Mouse (Mus musculus) hindbrain, postnatal 0 days (tissue): ENCODE data around the gene Catsper3. TPM values are rescaled to one million over a fixed set of nuclear protein-coding genes. Genes with fewer than 3 reads are reported as not detected.

Experiments
- ATAC-seq: fragments of 200-750 bp; cut with Nextera tagmentation; 2 replicates; pipeline ENCODE4 v1.8.0; 2017; ENCODE audit warnings: mild to moderate bottlenecking, moderate TSS enrichment, moderate library complexity
- DNase-seq: peaks from one replicate; pipeline ENCODE4 v3.0.0-alpha.2; 2015; ENCODE audit warnings: low spot score
- H3K27ac ChIP-seq: fragments of 300-500 bp; sonication (generic); 2 replicates; pipeline ENCODE4 v1.5.1; 2014; ENCODE audit warnings: mild to moderate bottlenecking
- H3K27me3 ChIP-seq: fragments of 300-500 bp; sonication (generic); 2 replicates; pipeline ENCODE4 v1.6.1; 2014; ENCODE audit warnings: low read length, mixed read lengths; ENCODE audit not compliant: insufficient read depth
- H3K36me3 ChIP-seq: fragments of 300-500 bp; sonication (generic); 2 replicates; pipeline ENCODE4 v1.6.1; 2014; ENCODE audit warnings: low read length, mixed read lengths; ENCODE audit not compliant: insufficient read depth
- H3K4me1 ChIP-seq: fragments of 300-500 bp; sonication (generic); 2 replicates; pipeline ENCODE4 v1.6.1; 2014; ENCODE audit warnings: antibody characterized with exemption, low read length, mixed read lengths; ENCODE audit not compliant: insufficient read depth
- H3K4me2 ChIP-seq: fragments of 300-500 bp; sonication (generic); 2 replicates; pipeline ENCODE4 v1.6.1; 2014; ENCODE audit warnings: low read depth, mild to moderate bottlenecking, low read length, moderate library complexity, mixed read lengths
- H3K4me3 ChIP-seq: fragments of 300-500 bp; sonication (generic); 2 replicates; pipeline ENCODE4 v1.5.1; 2014; ENCODE audit warnings: low read length
- H3K9ac ChIP-seq: fragments of 300-500 bp; sonication (generic); replicated peaks from 2 replicates; pipeline ENCODE4 v1.6.1; 2014; ENCODE audit warnings: mild to moderate bottlenecking, low read length, moderate library complexity, mixed read lengths
- H3K9me3 ChIP-seq: fragments of 300-500 bp; sonication (generic); 2 replicates; pipeline ENCODE4 v1.6.1; 2016; ENCODE audit warnings: low read length, mixed read lengths
- CTCF ChIP-seq: IDR thresholded peaks from 2 replicates; pipeline ENCODE4 v1.5.1; 2016; ENCODE audit warnings: antibody characterized with exemption, control low read depth, low read depth
- WGBS: fragments of 180-500 bp; shearing (Covaris S2); extraction: QIAGEN DNeasy Blood & Tissue Kit; methylation state at CpG from one replicate; pipeline ENCODE4 v1.1.7; 2014; 5-methylcytosine and 5-hydroxymethylcytosine counted together
- polyA plus RNA-seq: library from polyadenylated mRNA; unstranded; fragments of >200 nt; fragmentation: Nextera tagmentation; extraction: Ambion mirVana; gene quantifications from 2 replicates; pipeline ENCODE4 v1.2.1, GENCODE M21; 2015
- total RNA-seq: library from RNA; depleted of rRNA; stranded (reverse); fragments of >200 nt; gene quantifications from 2 replicates; pipeline ENCODE4 v1.2.3, GENCODE M21; 2014

Gene Catsper3
- total and polyA plus RNA-seq, 2 experiments from 2014 or later: 0.43 TPM; not detected in 1

DNA sequence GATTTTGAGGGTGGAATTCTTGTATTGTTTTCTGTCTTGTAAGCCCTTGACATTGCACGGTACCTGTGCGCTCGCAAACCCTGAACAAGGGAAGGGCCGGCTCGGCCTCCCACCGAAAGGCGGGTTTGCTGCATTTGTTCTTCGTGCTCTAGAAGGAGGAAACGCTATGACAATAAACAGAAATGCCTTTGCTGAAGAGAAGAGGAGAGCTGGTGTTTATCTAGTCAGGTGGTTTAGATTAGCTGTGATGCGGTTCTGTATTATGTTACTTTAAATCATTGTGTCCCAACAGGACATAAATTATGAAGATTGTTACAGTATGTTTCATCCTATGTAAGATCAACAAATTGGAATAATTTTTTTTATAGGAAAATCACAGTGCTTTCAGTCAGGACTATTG is 22.9 kb upstream of the Catsper3 start:
- H3K4me3 ChIP-seq: no peak overlapping the region
- no peak for TF ChIP-seq CTCF
- no peak overlapping the region for H3K27ac ChIP-seq
- DNase-seq (no peak), ATAC-seq (no peak)
- no peaks in the 10 kb centered on the region for H3K9me3 ChIP-seq
- no peaks in the 10 kb centered on the region for H3K36me3 ChIP-seq
- 83% methylated on average over 10 of the region's 10 CpGs for WGBS
- H3K9ac ChIP-seq: no peak overlapping the region
- no peak overlapping the region for H3K4me2 ChIP-seq
- no peaks in the 10 kb centered on the region for H3K27me3 ChIP-seq
- no peaks in the 10 kb centered on the region for H3K4me1 ChIP-seq

DNA sequence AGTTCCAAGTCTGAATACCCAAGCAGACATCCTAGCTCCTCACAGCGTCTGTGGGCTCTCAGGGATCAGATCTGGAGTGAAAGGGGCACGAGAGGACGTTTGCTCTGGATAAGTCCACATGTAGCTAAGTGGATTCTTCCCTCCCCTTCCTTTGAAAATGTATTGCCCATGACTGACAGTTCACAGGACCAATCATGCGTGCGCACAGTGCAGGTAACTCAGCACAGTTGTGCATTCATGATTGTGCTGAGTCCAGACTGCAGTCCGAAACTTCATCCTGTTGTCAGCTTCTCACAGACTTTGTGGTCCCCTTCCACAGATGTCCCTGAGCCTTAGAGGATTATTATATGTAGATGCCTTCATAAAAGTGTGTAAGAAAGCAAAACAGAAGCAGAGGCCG is 10.0 kb upstream of the Catsper3 start:
- Histone ChIP-seq H3K9me3 (no peaks in the 10 kb centered on the region), H3K4me1 (no peaks in the 10 kb centered on the region), H3K36me3 (no peaks in the 10 kb centered on the region), H3K4me2 (no peak overlapping the region), H3K4me3 (no peak overlapping the region), H3K27ac (no peak overlapping the region), H3K9ac (no peak overlapping the region), H3K27me3 (no peaks in the 10 kb centered on the region)
- 88% methylated on average over 7 of the region's 7 CpGs for WGBS
- DNase-seq: no peak
- no peak for ATAC-seq
- no peak for TF ChIP-seq CTCF

DNA sequence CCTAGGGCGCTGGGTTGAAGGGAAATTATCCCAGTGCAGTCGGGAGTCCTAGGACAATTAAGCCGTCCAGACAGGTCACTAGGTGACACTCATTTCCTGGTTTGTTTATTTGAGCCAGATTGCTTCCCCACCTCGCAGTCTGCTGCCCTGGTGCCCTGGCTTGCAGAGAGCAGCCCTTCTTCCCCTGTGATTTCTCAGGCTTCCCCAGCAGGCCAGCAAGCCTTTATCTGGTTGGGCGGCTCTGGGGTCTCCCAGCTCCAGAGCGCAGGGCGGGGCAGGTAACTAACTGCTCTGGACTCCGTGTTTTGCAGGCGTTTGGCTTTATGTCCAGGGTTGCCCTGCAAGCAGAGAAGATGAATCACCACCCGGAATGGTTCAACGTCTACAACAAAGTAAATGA is 9.3 kb upstream of the Catsper3 start:
- Histone ChIP-seq H3K4me1 (no peaks in the 10 kb centered on the region), H3K9ac (no peak overlapping the region), H3K36me3 (no peaks in the 10 kb centered on the region), H3K4me2 (no peak overlapping the region), H3K27me3 (no peaks in the 10 kb centered on the region), H3K27ac (no peak overlapping the region), H3K4me3 (no peak overlapping the region), H3K9me3 (no peaks in the 10 kb centered on the region)
- no peak for TF ChIP-seq CTCF
- ATAC-seq (no peak), DNase-seq (no peak)
- WGBS: 77% methylated on average over 11 of the region's 11 CpGs

DNA sequence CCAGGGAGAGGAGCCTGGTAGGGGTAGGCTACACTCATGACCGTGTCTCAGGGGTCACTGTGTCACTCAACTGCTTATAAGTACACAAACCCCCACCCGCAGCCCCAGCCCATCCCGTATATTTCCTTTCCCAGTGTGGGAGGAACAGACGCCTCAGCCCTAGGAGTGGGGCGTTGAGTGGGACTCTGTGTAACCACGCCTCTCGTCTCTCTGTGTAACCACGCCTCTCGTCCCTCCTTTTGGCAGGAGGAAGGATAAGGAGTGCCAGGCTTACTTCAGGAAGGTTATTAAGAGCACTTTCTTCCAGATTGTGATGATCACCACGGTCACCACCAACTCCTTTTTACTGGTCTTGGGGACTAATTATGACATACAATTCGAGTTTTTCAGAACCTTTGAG is 1.8 kb downstream of the Catsper3 start:
- no peak overlapping the region for H3K4me3 ChIP-seq
- H3K9me3 ChIP-seq: no peaks in the 10 kb centered on the region
- H3K36me3 ChIP-seq: no peaks in the 10 kb centered on the region
- ATAC-seq (no peak), DNase-seq (no peak)
- H3K4me2 ChIP-seq: no peak overlapping the region
- 77% methylated on average over 11 of the region's 11 CpGs for WGBS
- no peak overlapping the region for H3K9ac ChIP-seq
- no peak overlapping the region for H3K27ac ChIP-seq
- H3K27me3 ChIP-seq: no peaks in the 10 kb centered on the region
- no peaks in the 10 kb centered on the region for H3K4me1 ChIP-seq
- TF ChIP-seq CTCF: no peak

DNA sequence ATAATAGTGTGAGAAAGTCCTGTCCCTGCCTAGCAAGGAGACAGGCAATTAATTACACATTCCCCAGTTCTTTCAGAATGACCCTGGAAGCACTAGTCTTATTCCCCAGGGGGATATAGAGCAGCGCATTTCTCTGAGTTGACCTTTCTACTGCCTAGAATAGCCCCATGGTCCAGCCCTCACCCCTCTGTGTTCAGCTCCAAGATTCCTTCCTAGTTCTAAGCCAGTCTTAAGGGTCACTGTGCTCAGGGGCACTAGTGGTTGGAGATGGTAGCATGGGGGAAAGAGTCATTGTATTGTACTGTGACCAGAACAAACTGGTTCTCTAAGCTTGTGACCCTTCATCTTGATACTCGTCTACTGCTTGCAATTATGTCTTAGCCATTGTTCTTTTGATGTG is 16.9 kb downstream of the Catsper3 start:
- H3K9me3 ChIP-seq: 0 out of 2 replicates have a peak, but pooled peaks cover 3% of the 10 kb centered on the region
- ATAC-seq (no peak), DNase-seq (no peak)
- no peak overlapping the region for H3K4me3 ChIP-seq
- 63% methylated on average over 2 of the region's 2 CpGs for WGBS
- no peaks in the 10 kb centered on the region for H3K27me3 ChIP-seq
- H3K4me1 ChIP-seq: no peaks in the 10 kb centered on the region
- no peak for TF ChIP-seq CTCF
- H3K9ac ChIP-seq: no peak overlapping the region
- no peak overlapping the region for H3K27ac ChIP-seq
- H3K4me2 ChIP-seq: no peak overlapping the region
- H3K36me3 ChIP-seq: no peaks in the 10 kb centered on the region

DNA sequence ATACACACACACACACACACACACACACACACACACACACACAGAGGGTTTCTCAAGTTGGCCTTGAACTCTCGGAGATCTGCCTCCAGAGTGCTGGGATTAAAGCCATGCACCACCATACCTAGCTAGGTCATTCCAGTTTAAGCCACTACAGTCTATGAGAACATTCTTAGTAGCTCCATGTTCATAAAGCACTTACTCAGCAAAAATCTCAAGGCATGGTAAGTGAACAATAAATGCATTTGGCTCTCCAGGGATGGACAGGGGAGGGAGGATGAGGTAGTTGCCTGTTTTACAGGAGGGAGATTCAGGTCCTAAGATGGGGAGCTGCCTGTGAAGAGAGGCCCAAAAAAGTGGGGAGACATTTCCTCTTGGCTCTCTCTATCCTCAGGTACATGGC is 19.6 kb downstream of the Catsper3 start:
- DNase-seq: no peak
- Histone ChIP-seq H3K4me1 (no peaks in the 10 kb centered on the region), H3K9ac (no peak overlapping the region), H3K4me3 (no peak overlapping the region), H3K27me3 (no peaks in the 10 kb centered on the region), H3K4me2 (no peak overlapping the region), H3K36me3 (no peaks in the 10 kb centered on the region), H3K9me3 (0 out of 2 replicates have a peak, but pooled peaks cover 3% of the 10 kb centered on the region), H3K27ac (no peak overlapping the region)
- no peak for ATAC-seq
- 91% methylated on average over 1 of the region's 1 CpGs for WGBS
- TF ChIP-seq CTCF: no peak

DNA sequence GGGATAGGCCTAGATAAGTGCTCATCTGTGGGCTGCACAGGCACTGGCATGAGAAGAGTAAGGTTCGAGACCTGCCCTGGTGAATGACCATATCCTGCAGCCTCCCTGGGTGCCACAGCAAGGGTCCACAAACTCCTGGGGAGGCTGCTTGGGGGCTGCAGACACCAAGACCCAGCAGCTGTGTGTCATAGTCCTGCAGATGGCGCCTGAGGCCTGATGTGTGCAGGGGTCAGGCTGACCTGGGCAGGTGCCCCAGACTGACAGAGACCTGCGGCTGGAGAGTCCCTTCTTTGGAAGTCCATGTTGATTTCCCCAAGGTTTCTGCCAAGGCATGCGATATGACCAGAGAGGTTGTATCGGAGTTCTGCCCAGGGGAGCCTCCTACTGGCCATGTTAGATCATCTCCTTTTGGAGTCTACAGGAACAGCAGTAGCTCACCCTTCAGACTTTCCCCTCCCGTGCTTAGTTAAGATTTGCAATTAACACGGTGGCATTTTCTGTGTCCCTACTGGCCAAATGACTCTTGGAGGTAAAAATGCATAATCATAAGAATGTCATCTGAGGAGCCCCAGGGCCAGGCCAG is 24.8 kb downstream of the Catsper3 start:
- Histone ChIP-seq H3K4me3 (no peak overlapping the region), H3K4me1 (no peaks in the 10 kb centered on the region), H3K27ac (no peak overlapping the region), H3K27me3 (no peaks in the 10 kb centered on the region), H3K4me2 (no peak overlapping the region), H3K9ac (no peak overlapping the region), H3K9me3 (no peaks in the 10 kb centered on the region), H3K36me3 (no peaks in the 10 kb centered on the region)
- no peak for TF ChIP-seq CTCF
- WGBS: 76% methylated on average over 7 of the region's 7 CpGs
- ATAC-seq (no peak), DNase-seq (no peak)
